Mouse (Mus musculus) heart, postnatal 0 days (tissue): ENCODE results near the gene A430078G23Rik. TPM values are rescaled to one million over a fixed set of nuclear protein-coding genes. Genes with fewer than 3 reads are reported as not detected.
A peak's percentile ranks its signal among the peaks of the same experiment; 100 is the strongest.

ENCODE experiments used
- ATAC-seq: fragments of 200-750 bp; cut with Nextera tagmentation; 2 replicates; pipeline ENCODE4 v1.8.0; 2017; ENCODE audit warnings: low read depth, moderate number of reproducible peaks, moderate library complexity; ENCODE audit not compliant: insufficient read depth
- DNase-seq: peaks from one replicate; pipeline ENCODE4 v3.0.0-alpha.2; 2016; ENCODE audit warnings: low spot score
- H3K27ac ChIP-seq: fragments of 300-500 bp; sonication (generic); 2 replicates; pipeline ENCODE4 v1.5.1; 2014; ENCODE audit warnings: low read depth, mild to moderate bottlenecking
- H3K27me3 ChIP-seq: fragments of 300-500 bp; sonication (generic); 2 replicates; pipeline ENCODE4 v1.6.1; 2014; ENCODE audit warnings: low read length, mixed read lengths; ENCODE audit not compliant: control insufficient read depth, insufficient read depth
- H3K36me3 ChIP-seq: fragments of 300-500 bp; sonication (generic); replicated peaks from 2 replicates; pipeline ENCODE4 v1.6.1; 2014; ENCODE audit warnings: low read length, mixed read lengths; ENCODE audit not compliant: control insufficient read depth, insufficient read depth
- H3K4me1 ChIP-seq: fragments of 300-500 bp; sonication (generic); 2 replicates; pipeline ENCODE4 v1.6.1; 2014; ENCODE audit warnings: antibody characterized with exemption; ENCODE audit not compliant: control insufficient read depth, insufficient read depth
- H3K4me2 ChIP-seq: fragments of 300-500 bp; sonication (generic); 2 replicates; pipeline ENCODE4 v1.6.1; 2014; ENCODE audit warnings: low read depth, mild to moderate bottlenecking, low read length, moderate library complexity
- H3K4me3 ChIP-seq: fragments of 300-500 bp; sonication (generic); 2 replicates; pipeline ENCODE4 v1.5.1; 2014; ENCODE audit warnings: low read depth, low read length
- H3K9ac ChIP-seq: fragments of 300-500 bp; sonication (generic); replicated peaks from 2 replicates; pipeline ENCODE4 v1.6.1; 2014; ENCODE audit warnings: low read depth, low read length, mixed read lengths
- H3K9me3 ChIP-seq: fragments of 300-500 bp; sonication (generic); replicated peaks from 2 replicates; pipeline ENCODE4 v1.6.1; 2016; ENCODE audit warnings: low read length; ENCODE audit not compliant: control insufficient read depth
- CTCF ChIP-seq: IDR thresholded peaks from 2 replicates; pipeline ENCODE4 v1.5.1; 2016; ENCODE audit warnings: antibody characterized with exemption, control low read depth, low read depth
- EP300 ChIP-seq: IDR thresholded peaks from 2 replicates; pipeline ENCODE4 v1.6.1; 2016; ENCODE audit warnings: antibody characterized with exemption, low read depth
- WGBS: fragments of 180-500 bp; shearing (Covaris S2); extraction: QIAGEN DNeasy Blood & Tissue Kit; methylation state at CpG from one replicate; pipeline ENCODE4 v1.1.7; 2014; 5-methylcytosine and 5-hydroxymethylcytosine counted together
- polyA plus RNA-seq: library from polyadenylated mRNA; unstranded; fragments of >200 nt; fragmentation: Nextera tagmentation; extraction: Ambion mirVana; gene quantifications from 2 replicates; pipeline ENCODE4 v1.2.1, GENCODE M21; 2015
- total RNA-seq: library from RNA; depleted of rRNA; stranded (reverse); fragments of >200 nt; gene quantifications from 2 replicates; pipeline ENCODE4 v1.2.3, GENCODE M21; 2014; ENCODE audit warnings: low replicate concordance; rRNA removed

Gene A430078G23Rik
- total and polyA plus RNA-seq, 2 experiments from 2014 or later, result not detected

GRCm38 (mm10) chr8:3439510-3439909 lies 86.3 kb downstream of the A430078G23Rik start:
- Histone ChIP-seq H3K27me3 (no peaks in the 10 kb centered on the region), H3K36me3 (peaks cover 77% of the 10 kb centered on the region), H3K9ac (no peak overlapping the region), H3K4me3 (no peak overlapping the region), H3K4me1 (no peaks in the 10 kb centered on the region), H3K9me3 (no peaks in the 10 kb centered on the region), H3K4me2 (no peak overlapping the region), H3K27ac (no peak overlapping the region)
- DNase-seq (no peak), ATAC-seq (no peak)
- 77% methylated on average over 12 of the region's 12 CpGs for WGBS
- TF ChIP-seq CTCF, result peak; percentile 22; the same call in 1 of the 2 replicates
- TF ChIP-seq EP300, result no peak

Other genes starting within 250 kb of the A430078G23Rik start
- gene Insr, start 73.8 kb upstream of the A430078G23Rik start, total RNA-seq, result 82.7 and 125 TPM in 2 replicates
- gene Insr, start 73.8 kb upstream of the A430078G23Rik start, polyA plus RNA-seq, result 50.2 and 51.4 TPM in 2 replicates
- 12.6 and 28.8 TPM in 2 replicates for gene Arhgef18, start 39.6 kb downstream of the A430078G23Rik start, total RNA-seq
- gene Arhgef18, start 39.6 kb downstream of the A430078G23Rik start, polyA plus RNA-seq, result 2.8 and 3.4 TPM in 2 replicates
- gene Pex11g, start 114.3 kb downstream of the A430078G23Rik start, total RNA-seq, result 8.9 and 14.1 TPM in 2 replicates
- gene Pex11g, start 114.3 kb downstream of the A430078G23Rik start, polyA plus RNA-seq, result 6.8 and 7.3 TPM in 2 replicates
- not detected in 2 replicates for gene Tex45, start 117.4 kb downstream of the A430078G23Rik start, total RNA-seq
- not detected in 2 replicates for gene Tex45, start 117.4 kb downstream of the A430078G23Rik start, polyA plus RNA-seq
- gene Zfp358, start 139.7 kb downstream of the A430078G23Rik start, total RNA-seq, result 59.7 and 70.8 TPM in 2 replicates
- gene Zfp358, start 139.7 kb downstream of the A430078G23Rik start, polyA plus RNA-seq, result 25.0 and 25.7 TPM in 2 replicates
- 47.6 and 56.5 TPM in 2 replicates for gene Mcoln1, start 147.0 kb downstream of the A430078G23Rik start, total RNA-seq
- gene Mcoln1, start 147.0 kb downstream of the A430078G23Rik start, polyA plus RNA-seq, result 32.7 and 32.9 TPM in 2 replicates
- 15.9 and 41.7 TPM in 2 replicates for gene Pnpla6, start 162.0 kb downstream of the A430078G23Rik start, total RNA-seq
- gene Pnpla6, start 162.0 kb downstream of the A430078G23Rik start, polyA plus RNA-seq, result 7.9 and 8.4 TPM in 2 replicates
- 1.3 and 1.9 TPM in 2 replicates for gene C330021F23Rik, start 214.6 kb downstream of the A430078G23Rik start, total RNA-seq
- gene C330021F23Rik, start 214.6 kb downstream of the A430078G23Rik start, polyA plus RNA-seq, result 2.0 and 2.3 TPM in 2 replicates
- 2.1 and 7.9 TPM in 2 replicates for gene Camsap3, start 233.9 kb downstream of the A430078G23Rik start, total RNA-seq
- 0.33 and 0.43 TPM in 2 replicates for gene Camsap3, start 233.9 kb downstream of the A430078G23Rik start, polyA plus RNA-seq